Mouse (Mus musculus): ENCODE measurements at regions not wholly inside any gene's neighbourhood (a gene's known extent, or its start where the extent isn't known, plus 50 kb on each side); places are given as distances from the start of the nearest gene placed in this dataset.

DNA sequence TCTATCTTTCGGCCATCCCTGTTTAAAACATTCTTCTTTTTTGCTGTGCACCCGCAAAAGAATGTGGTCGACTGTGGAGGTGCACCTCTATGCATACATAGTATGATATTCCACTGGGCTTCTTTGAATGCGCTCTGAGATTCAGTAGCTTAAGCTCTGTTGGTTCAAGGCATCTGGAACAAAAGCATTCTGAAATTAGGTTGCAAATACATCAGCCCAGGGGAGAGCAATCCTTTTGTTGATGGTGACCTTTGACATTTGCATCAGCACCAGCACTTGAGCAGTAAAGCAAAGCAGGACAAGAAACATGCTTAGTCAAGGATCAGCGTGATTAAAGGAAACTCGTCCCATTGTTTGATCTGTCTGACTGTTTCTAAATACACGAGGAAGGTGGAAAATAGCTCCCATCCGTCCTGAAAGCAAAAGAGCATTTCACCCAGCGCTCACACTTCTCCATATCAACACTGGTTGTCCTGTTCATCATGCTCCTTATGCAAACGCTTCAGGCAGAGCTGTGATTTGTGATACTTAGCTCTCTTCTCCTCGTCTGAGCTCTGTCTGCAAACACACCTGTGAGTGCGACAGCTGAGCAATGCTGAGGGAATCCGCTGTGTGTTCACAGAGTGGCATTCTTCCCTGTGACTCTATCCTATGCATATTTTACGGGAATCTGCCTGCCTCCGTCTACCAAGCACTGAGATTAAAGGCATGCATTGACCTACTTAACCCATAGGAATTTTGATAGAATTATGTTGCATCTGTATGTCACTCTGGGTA is 67.4 kb upstream of the Dkk2 start:
- TF ChIP-seq CTCF (IDR thresholded peaks at IDR 0.05; ENCODE audit: low read depth, low read length) (no peak), POLR2A (IDR thresholded peaks at IDR 0.05; ENCODE audit: borderline replicate concordance, low read depth, low read length) (no peak)
